8 mouse cellular contexts compared by ENCODE assay signal in genomic region chr2:130641351-130642025, GRCm38 (mm10). TPM values are rescaled to one million over a fixed set of nuclear protein-coding genes. Genes with fewer than 3 reads are reported as not detected.
DNase-seq lines count a peak whose midpoint lies in the region; ATAC-seq and TF ChIP-seq lines count a peak whose summit lies in the region.

No protein-coding gene starts in this region.

- TF ChIP-seq CTCF in kidney, postnatal 0 days (IDR thresholded peaks at IDR 0.05; ENCODE audit: low read depth) = no peak

- H3K9ac ChIP-seq in heart, embryonic 15.5 days = no peak overlapping the region
- peak overlapping the region; percentile 81; the same call in 1 of the 2 replicates for H3K9ac ChIP-seq in forebrain, embryonic 13.5 days
- H3K9ac ChIP-seq in kidney, postnatal 0 days (ENCODE audit: low read depth, low read length) = no peak overlapping the region; the same call in 1 of the 2 replicates
- 0 out of 2 replicates have a peak overlapping the region, but pooled peaks have one; percentile 77 for H3K9ac ChIP-seq in neural tube, embryonic 12.5 days

- H3K4me2 ChIP-seq in heart, embryonic 15.5 days = peak overlapping the region; percentile 100; the same call in 1 of the 2 replicates
- peak overlapping the region; percentile 92 for H3K4me2 ChIP-seq in forebrain, embryonic 13.5 days
- peak overlapping the region; percentile 90 for H3K4me2 ChIP-seq in kidney, postnatal 0 days (ENCODE audit: low read length)
- peak overlapping the region; percentile 95 for H3K4me2 ChIP-seq in neural tube, embryonic 12.5 days (replicated peaks)

- H3K9me3 ChIP-seq in heart, embryonic 15.5 days (replicated peaks) = no peaks in the 10 kb centered on the region
- H3K9me3 ChIP-seq in forebrain, embryonic 13.5 days (replicated peaks) = no peaks in the 10 kb centered on the region
- H3K9me3 ChIP-seq in kidney, postnatal 0 days (replicated peaks; ENCODE audit: low read length) = no peaks in the 10 kb centered on the region
- no peaks in the 10 kb centered on the region for H3K9me3 ChIP-seq in neural tube, embryonic 12.5 days

- peaks cover 8% of the 10 kb centered on the region for H3K4me1 ChIP-seq in heart, embryonic 15.5 days (replicated peaks)
- peaks cover 11% of the 10 kb centered on the region for H3K4me1 ChIP-seq in forebrain, embryonic 13.5 days
- peaks cover 8% of the 10 kb centered on the region for H3K4me1 ChIP-seq in kidney, postnatal 0 days (replicated peaks; ENCODE audit: insufficient read depth, low read length)
- H3K4me1 ChIP-seq in neural tube, embryonic 12.5 days = peaks cover 5% of the 10 kb centered on the region

- DNase-seq in heart, postnatal 4 days = no peak
- DNase-seq in kidney, postnatal 0 days (ENCODE audit: low spot score) = no peak
- DNase-seq in embryo, embryonic 11 days = no peak
- no peak for DNase-seq in frontal cortex, postnatal 25 days (ENCODE audit: low spot score in 2 of 2)

- no peak overlapping the region for H3K27ac ChIP-seq in heart, embryonic 15.5 days
- no peak overlapping the region for H3K27ac ChIP-seq in forebrain, embryonic 13.5 days
- H3K27ac ChIP-seq in kidney, postnatal 0 days = no peak overlapping the region
- no peak overlapping the region for H3K27ac ChIP-seq in neural tube, embryonic 12.5 days

- no peak for ATAC-seq in heart, embryonic 15.5 days (replicated peaks; ENCODE audit: insufficient number of reproducible peaks, insufficient read depth, low FRiP score, low read depth)
- no peak for ATAC-seq in forebrain, embryonic 13.5 days
- ATAC-seq in kidney, postnatal 0 days (replicated peaks; ENCODE audit: low FRiP score, low read depth) = no peak
- ATAC-seq in neural tube, embryonic 12.5 days (ENCODE audit: low FRiP score, low read depth) = no peak; the same call in 1 of the 2 replicates
- ATAC-seq in granulocyte monocyte progenitor cell, adult 5-6 weeks (replicated peaks; ENCODE audit: poor library complexity, severe bottlenecking) = no peak

- 61% methylated on average over 6 of the region's 6 CpGs for WGBS in heart, embryonic 15.5 days
- WGBS in forebrain, embryonic 13.5 days = 78% methylated on average over 6 of the region's 6 CpGs
- 58% methylated on average over 6 of the region's 6 CpGs for WGBS in kidney, postnatal 0 days
- 70% methylated on average over 6 of the region's 6 CpGs for WGBS in neural tube, embryonic 12.5 days

- H3K27me3 ChIP-seq in heart, embryonic 15.5 days = peaks cover 44% of the 10 kb centered on the region
- peaks cover 25% of the 10 kb centered on the region for H3K27me3 ChIP-seq in forebrain, embryonic 13.5 days
- H3K27me3 ChIP-seq in kidney, postnatal 0 days (ENCODE audit: insufficient read depth, low read length) = no peaks in the 10 kb centered on the region
- peaks cover 43% of the 10 kb centered on the region for H3K27me3 ChIP-seq in neural tube, embryonic 12.5 days (replicated peaks)

- H3K4me3 ChIP-seq in heart, embryonic 15.5 days = peak overlapping the region; percentile 78; the same call in 1 of the 2 replicates
- peak overlapping the region; percentile 68 for H3K4me3 ChIP-seq in forebrain, embryonic 13.5 days
- H3K4me3 ChIP-seq in kidney, postnatal 0 days (replicated peaks; ENCODE audit: low read depth, low read length) = peak overlapping the region; percentile 61; the same call in 1 of the 2 replicates
- 0 out of 2 replicates have a peak overlapping the region, but pooled peaks have one; percentile 68 for H3K4me3 ChIP-seq in neural tube, embryonic 12.5 days

- no peaks in the 10 kb centered on the region for H3K36me3 ChIP-seq in heart, embryonic 15.5 days
- peaks cover 5% of the 10 kb centered on the region; the same call in 1 of the 2 replicates for H3K36me3 ChIP-seq in forebrain, embryonic 13.5 days (ENCODE audit: poor library complexity, severe bottlenecking)
- H3K36me3 ChIP-seq in kidney, postnatal 0 days (ENCODE audit: insufficient read depth, low read length) = no peaks in the 10 kb centered on the region
- H3K36me3 ChIP-seq in neural tube, embryonic 12.5 days = no peaks in the 10 kb centered on the region

RNA-seq across cellular contexts. Expression of gene Lzts3, which starts 1.1 kb away (rescaled TPM):
- polyA plus RNA-seq in heart, embryonic 15.5 days (2015; fragmentation: Nextera tagmentation; extraction: Ambion mirVana) = 1.8 and 2.6 TPM in 2 replicates
- 1 to 10 TPM; 4.3 to 5.0 TPM for total RNA-seq in heart, postnatal 4 days (2021)
- 5.0 and 5.8 TPM in 2 replicates for polyA plus RNA-seq in forebrain, embryonic 13.5 days (2015; fragmentation: Nextera tagmentation; extraction: Ambion mirVana)
- polyA plus RNA-seq in kidney, postnatal 0 days (2015; fragmentation: Nextera tagmentation; extraction: Ambion mirVana) = 10.7 and 11.2 TPM in 2 replicates
- 7.5 and 8.2 TPM in 2 replicates for polyA plus RNA-seq in neural tube, embryonic 12.5 days (2016; fragmentation: Nextera tagmentation; extraction: Ambion mirVana)
- total RNA-seq in granulocyte monocyte progenitor cell, adult 5-6 weeks (2014; fragmentation: Nextera tagmentation) = 1.2 TPM in 1 of 2 replicates, not detected in the other
- total RNA-seq in granulocyte monocyte progenitor cell, adult 5-6 weeks (2017) = 0.13 and 0.57 TPM in 2 replicates

RNA-seq across cellular contexts. Expression of gene Ubox5, which starts 11.7 kb away (rescaled TPM):
- polyA plus RNA-seq in heart, embryonic 15.5 days (2015; fragmentation: Nextera tagmentation; extraction: Ambion mirVana) = 5.8 and 8.5 TPM in 2 replicates
- 1 to 10 TPM; 5.5 TPM for total RNA-seq in heart, postnatal 4 days (2021)
- polyA plus RNA-seq in forebrain, embryonic 13.5 days (2015; fragmentation: Nextera tagmentation; extraction: Ambion mirVana) = 13.0 and 15.5 TPM in 2 replicates
- polyA plus RNA-seq in kidney, postnatal 0 days (2015; fragmentation: Nextera tagmentation; extraction: Ambion mirVana) = 7.5 and 9.3 TPM in 2 replicates
- 13.1 and 14.4 TPM in 2 replicates for polyA plus RNA-seq in neural tube, embryonic 12.5 days (2016; fragmentation: Nextera tagmentation; extraction: Ambion mirVana)
- total RNA-seq in granulocyte monocyte progenitor cell, adult 5-6 weeks (2014; fragmentation: Nextera tagmentation) = 7.0 and 9.3 TPM in 2 replicates
- total RNA-seq in granulocyte monocyte progenitor cell, adult 5-6 weeks (2017) = 5.9 and 10.0 TPM in 2 replicates

RNA-seq across cellular contexts. Expression of gene Fastkd5, which starts 11.7 kb away (rescaled TPM):
- polyA plus RNA-seq in heart, embryonic 15.5 days (2015; fragmentation: Nextera tagmentation; extraction: Ambion mirVana) = 11.2 and 12.6 TPM in 2 replicates
- total RNA-seq in heart, postnatal 4 days (2021) = 1 to 10 TPM; 8.1 to 9.2 TPM
- 14.7 and 14.8 TPM in 2 replicates for polyA plus RNA-seq in forebrain, embryonic 13.5 days (2015; fragmentation: Nextera tagmentation; extraction: Ambion mirVana)
- polyA plus RNA-seq in kidney, postnatal 0 days (2015; fragmentation: Nextera tagmentation; extraction: Ambion mirVana) = 12.4 and 12.6 TPM in 2 replicates
- polyA plus RNA-seq in neural tube, embryonic 12.5 days (2016; fragmentation: Nextera tagmentation; extraction: Ambion mirVana) = 15.1 and 17.2 TPM in 2 replicates
- total RNA-seq in granulocyte monocyte progenitor cell, adult 5-6 weeks (2014; fragmentation: Nextera tagmentation) = 15.6 and 16.3 TPM in 2 replicates
- total RNA-seq in granulocyte monocyte progenitor cell, adult 5-6 weeks (2017) = 17.1 and 19.3 TPM in 2 replicates

RNA-seq across cellular contexts. Expression of gene Ddrgk1, which starts 23.0 kb away (rescaled TPM):
- polyA plus RNA-seq in heart, embryonic 15.5 days (2015; fragmentation: Nextera tagmentation; extraction: Ambion mirVana) = 44.8 and 46.2 TPM in 2 replicates
- 10 to 100 TPM; 57.7 to 58.9 TPM for total RNA-seq in heart, postnatal 4 days (2021)
- 53.0 and 55.9 TPM in 2 replicates for polyA plus RNA-seq in forebrain, embryonic 13.5 days (2015; fragmentation: Nextera tagmentation; extraction: Ambion mirVana)
- polyA plus RNA-seq in kidney, postnatal 0 days (2015; fragmentation: Nextera tagmentation; extraction: Ambion mirVana) = 89.6 and 96.6 TPM in 2 replicates
- polyA plus RNA-seq in neural tube, embryonic 12.5 days (2016; fragmentation: Nextera tagmentation; extraction: Ambion mirVana) = 57.4 and 58.4 TPM in 2 replicates
- 50.3 and 111 TPM in 2 replicates for total RNA-seq in granulocyte monocyte progenitor cell, adult 5-6 weeks (2014; fragmentation: Nextera tagmentation)
- total RNA-seq in granulocyte monocyte progenitor cell, adult 5-6 weeks (2017) = 84.5 and 86.3 TPM in 2 replicates

RNA-seq across cellular contexts. Expression of gene Itpa, which starts 25.9 kb away (rescaled TPM):
- polyA plus RNA-seq in heart, embryonic 15.5 days (2015; fragmentation: Nextera tagmentation; extraction: Ambion mirVana) = 74.3 and 77.9 TPM in 2 replicates
- 10 to 100 TPM; 32.7 to 35.2 TPM for total RNA-seq in heart, postnatal 4 days (2021)
- polyA plus RNA-seq in forebrain, embryonic 13.5 days (2015; fragmentation: Nextera tagmentation; extraction: Ambion mirVana) = 152 and 156 TPM in 2 replicates
- polyA plus RNA-seq in kidney, postnatal 0 days (2015; fragmentation: Nextera tagmentation; extraction: Ambion mirVana) = 98.8 and 99.2 TPM in 2 replicates
- 138 and 142 TPM in 2 replicates for polyA plus RNA-seq in neural tube, embryonic 12.5 days (2016; fragmentation: Nextera tagmentation; extraction: Ambion mirVana)
- total RNA-seq in granulocyte monocyte progenitor cell, adult 5-6 weeks (2014; fragmentation: Nextera tagmentation) = 80.5 and 90.4 TPM in 2 replicates
- total RNA-seq in granulocyte monocyte progenitor cell, adult 5-6 weeks (2017) = 64.1 and 76.7 TPM in 2 replicates

Comparison
In these comparisons a context has a peak if more than half of its experiments do, and no peak if none do; other contexts are left out.
1. H3K9ac ChIP-seq: peak in forebrain, embryonic 13.5 days (single experiment) and neural tube, embryonic 12.5 days (single experiment); none in heart, embryonic 15.5 days (single experiment) and kidney, postnatal 0 days (single experiment).
2. Peak in every context shown above with its lines, with median percentiles within 50 percentile points of each other: H3K4me2 ChIP-seq and H3K4me3 ChIP-seq.